Mouse (Mus musculus) frontal cortex, postnatal 25 days (tissue): ENCODE data around the gene Sh3gl2.

Experiments
- DNase-seq, 2 experiments: peaks; one replicate each; pipeline ENCODE4 v3.0.0; 2022; ENCODE audit warnings: low spot score in 2 of 2

Gene Sh3gl2

DNA sequence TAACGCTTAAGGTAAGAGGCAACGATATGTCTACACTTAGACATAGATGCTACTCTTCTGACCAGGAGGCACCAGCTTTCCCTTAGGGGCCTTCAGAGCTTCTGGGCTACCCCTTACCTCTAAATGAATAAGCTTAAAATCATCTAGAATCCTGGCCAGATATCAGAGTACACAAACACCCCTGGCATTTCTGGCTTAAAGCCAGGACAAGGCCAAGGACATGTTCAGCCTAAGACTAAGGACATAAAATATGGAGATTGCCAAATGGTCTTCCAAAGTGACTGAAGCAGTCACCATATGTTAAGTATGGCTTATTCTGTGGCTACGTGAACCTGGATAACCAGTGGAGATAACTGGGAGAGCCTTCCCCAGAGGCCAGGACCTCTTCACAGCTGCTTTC, 211.5 kb downstream of the Sh3gl2 start:
- DNase-seq = no peak

GRCm38 (mm10) chr4:85420429-85420828, 215.5 kb downstream of the Sh3gl2 start:
- no peak for DNase-seq

GRCm38 (mm10) chr4:85426211-85426610, 221.3 kb downstream of the Sh3gl2 start:
- DNase-seq = no peak

DNA sequence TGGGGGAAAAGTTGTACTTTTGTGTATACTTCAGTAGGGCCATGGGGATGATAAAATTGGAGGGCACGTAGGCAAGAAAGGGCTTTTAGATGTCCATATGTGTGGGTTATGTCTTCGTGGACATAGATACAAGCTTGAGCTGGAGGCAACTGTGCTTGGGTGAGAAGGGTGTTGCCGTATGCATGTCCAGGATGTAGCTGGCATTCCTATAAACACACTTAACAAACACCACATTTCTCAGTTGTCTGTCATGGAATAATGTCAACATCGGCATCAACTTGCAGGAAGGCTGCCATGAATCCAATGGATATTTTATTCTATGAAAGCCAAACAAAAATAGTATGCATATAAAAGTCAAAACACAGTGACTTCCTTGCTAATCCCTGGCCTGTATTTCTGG, 227.9 kb downstream of the Sh3gl2 start:
- DNase-seq = no peak

GRCm38 (mm10) chr4:85434734-85435133, 229.8 kb downstream of the Sh3gl2 start:
- DNase-seq = no peak

GRCm38 (mm10) chr4:85438813-85439212, 233.9 kb downstream of the Sh3gl2 start:
- no peak for DNase-seq

DNA sequence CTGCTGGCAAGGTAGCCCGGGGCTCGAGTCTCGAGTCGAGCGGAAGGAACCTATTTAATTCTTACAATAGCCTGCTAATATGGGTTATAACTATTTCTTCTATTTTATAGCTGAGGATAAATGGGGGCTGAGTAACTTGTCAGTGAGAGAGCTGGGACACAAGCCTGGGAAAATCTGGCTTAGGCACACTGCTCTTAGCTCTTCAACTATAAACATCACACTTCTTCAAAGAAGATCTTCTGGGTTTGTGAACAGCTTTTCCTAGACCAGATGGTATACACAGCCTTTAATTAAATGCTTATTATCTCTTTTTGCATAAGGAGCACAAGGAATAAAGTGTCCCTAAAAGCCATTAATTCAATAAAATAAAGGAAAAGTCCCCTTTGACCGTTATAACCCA, 278.7 kb downstream of the Sh3gl2 start:
- DNase-seq = no peak

DNA sequence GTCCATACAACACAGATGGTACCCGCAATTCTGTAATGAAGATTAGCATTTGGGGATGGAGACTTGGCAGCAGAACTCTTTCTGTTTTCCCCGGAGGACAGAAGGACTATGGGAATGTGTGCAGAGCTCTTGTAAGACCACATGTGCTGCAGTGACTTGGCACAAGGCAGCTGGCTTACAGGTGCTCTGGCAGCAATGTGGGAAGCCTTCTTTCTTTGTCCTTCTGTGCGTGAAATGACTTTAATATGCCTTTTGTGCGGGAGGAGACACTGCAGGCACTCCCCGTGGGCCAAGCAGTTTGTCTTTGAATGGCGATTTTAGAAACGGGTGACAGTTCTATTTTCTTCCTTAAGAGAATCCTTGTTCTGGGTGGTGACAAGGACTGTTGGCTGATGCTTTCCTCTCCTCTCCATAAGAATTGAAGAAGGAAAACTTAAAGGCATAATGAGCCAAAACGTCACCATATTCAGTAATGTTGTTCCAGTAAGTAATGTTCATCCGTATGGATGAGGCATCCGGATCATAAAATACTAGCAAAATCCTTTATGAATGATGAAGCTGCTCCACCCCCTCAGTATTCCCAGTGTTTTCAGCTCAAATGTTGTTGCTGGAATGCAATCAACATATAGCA, 281.5 kb downstream of the Sh3gl2 start:
- no peak for DNase-seq

- no peak for DNase-seq
Observed at GRCm38 (mm10) chr4:85505718-85506117, 300.8 kb downstream of the Sh3gl2 start.

- DNase-seq = no peak
Observed at GRCm38 (mm10) chr4:85506976-85507375, 302.1 kb downstream of the Sh3gl2 start.

DNA sequence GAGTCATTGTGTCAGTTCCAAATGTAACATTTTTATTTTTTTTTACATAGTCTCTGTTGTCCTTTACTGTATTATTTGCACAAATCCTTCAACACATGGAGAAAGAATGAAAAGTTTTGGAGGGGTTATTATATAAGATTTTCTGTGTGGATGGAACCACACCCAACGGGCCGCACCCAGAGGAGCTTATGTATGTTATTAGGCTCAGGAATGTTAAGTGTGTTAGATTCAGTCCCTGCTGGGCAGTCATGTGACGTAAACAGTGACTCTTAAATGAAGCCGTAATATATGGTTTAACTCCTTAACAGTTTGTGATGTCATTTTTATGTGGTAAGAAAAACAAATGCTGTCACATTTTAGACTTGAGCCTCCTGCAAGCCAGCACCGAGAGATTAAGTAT, 302.6 kb downstream of the Sh3gl2 start:
- no peak for DNase-seq

DNA sequence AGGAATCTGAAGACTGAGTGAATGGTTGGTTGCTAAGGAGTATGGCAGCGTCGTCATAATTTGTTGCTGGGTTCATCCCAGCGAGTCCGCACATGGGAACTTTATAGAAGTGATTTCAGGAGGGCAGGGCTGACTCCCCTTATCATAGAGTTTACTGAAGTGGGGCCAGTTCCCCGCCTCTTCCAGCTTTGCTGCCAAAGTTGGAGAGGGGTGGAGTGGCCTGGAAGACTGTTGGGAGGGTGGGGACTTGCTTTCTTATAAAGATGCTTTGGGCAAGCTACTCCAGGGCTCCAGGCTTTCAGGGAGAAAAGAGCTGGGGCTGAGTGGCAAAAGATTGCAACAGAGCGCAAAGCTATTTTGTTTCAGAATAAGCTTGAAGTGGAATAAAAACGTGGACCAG, 308.4 kb downstream of the Sh3gl2 start:
- DNase-seq = no peak

DNA sequence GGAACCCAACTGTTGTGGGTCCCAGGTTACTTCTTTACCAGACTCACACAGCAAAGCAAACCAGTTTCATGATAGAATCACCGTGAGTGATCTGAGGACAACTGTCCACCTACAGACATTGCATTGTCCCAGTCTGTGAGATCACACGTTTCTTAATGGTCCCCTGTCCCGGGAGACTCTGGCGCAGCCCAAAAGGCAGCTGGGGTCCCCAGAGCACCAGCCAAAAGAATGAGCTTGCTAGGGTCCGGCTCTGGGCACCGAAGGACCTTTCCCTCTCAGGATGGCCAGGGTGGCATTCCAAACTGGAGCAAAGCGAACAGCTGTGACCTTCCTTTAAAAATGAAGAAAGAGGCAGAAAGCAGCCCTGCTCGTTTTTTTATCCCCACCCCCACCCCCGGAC, 308.9 kb downstream of the Sh3gl2 start, which contains the start of gene Adamtsl1:
Adamtsl1 (plus strand) TSS at position 381 of the 400 bp plus-strand sequence.
- DNase-seq = no peak

- DNase-seq = no peak
Observed at GRCm38 (mm10) chr4:85514205-85514681, 309.3 kb downstream of the Sh3gl2 start.

GRCm38 (mm10) chr4:85526966-85527566, 322.1 kb downstream of the Sh3gl2 start:
- DNase-seq = no peak

GRCm38 (mm10) chr4:85529852-85530251, 324.9 kb downstream of the Sh3gl2 start:
- DNase-seq = no peak

DNA sequence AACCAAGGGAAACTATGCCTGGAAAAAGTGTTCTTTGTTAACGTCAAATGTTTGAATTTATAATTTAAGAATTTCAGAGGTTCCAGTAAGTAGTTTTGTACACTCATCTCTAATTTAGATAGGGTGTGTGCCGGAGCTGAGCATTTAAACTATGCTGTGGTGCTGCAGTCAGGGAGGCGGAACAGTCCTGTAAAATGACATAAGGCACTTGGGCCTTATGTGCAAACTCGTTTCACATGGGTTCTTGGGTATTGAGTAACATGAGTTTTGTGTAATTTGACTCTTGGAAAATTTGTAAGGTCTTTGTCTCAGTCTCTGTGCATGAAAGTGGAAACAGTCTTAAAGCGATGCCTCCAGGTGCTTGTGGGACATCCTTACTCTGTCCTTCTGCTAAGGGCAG, 334.8 kb downstream of the Sh3gl2 start:
- no peak for DNase-seq

- no peak for DNase-seq
Observed at GRCm38 (mm10) chr4:85543221-85543620, 338.3 kb downstream of the Sh3gl2 start.

GRCm38 (mm10) chr4:85554696-85555095, 349.8 kb downstream of the Sh3gl2 start:
- no peak for DNase-seq

DNA sequence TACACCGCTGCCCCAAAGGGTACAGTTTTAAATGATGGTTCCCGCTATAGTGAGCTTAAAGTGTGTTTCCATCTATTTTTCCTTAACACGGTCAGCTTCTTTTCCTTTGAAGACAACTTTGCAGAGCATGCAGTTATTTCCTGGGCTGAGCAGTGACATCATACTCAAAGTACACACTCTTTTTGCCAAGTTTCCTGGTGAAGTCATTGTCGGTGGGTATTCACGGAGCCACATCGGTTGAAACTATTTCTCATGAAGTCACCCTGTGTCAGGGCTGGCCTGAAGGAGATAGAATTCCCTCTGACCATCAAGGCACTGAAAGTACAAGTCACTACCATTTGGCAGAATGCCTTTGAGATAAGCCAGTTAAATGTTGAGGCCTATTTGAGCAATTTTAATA, 354.8 kb downstream of the Sh3gl2 start:
- DNase-seq = no peak

GRCm38 (mm10) chr4:85585426-85585825, 380.5 kb downstream of the Sh3gl2 start:
- DNase-seq = no peak

DNA sequence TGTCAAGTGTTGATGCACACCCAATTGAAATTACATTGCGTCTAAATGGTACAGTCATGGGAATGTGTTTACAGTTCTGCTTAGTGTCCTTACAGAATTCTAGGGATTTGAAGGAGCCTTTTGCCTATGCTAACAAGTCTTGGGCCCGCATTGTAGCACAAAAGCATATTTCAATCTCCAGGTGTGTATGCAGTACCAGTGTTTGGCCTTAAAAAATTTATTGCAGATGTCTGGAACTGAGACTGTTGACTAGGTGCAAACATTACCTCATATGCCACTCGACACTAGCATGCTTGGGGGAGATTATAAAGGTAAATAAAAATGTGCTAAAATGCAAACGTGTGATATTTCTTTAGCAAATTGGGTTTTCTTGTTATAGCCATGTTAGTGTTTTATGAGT, 384.0 kb downstream of the Sh3gl2 start:
- no peak for DNase-seq

DNA sequence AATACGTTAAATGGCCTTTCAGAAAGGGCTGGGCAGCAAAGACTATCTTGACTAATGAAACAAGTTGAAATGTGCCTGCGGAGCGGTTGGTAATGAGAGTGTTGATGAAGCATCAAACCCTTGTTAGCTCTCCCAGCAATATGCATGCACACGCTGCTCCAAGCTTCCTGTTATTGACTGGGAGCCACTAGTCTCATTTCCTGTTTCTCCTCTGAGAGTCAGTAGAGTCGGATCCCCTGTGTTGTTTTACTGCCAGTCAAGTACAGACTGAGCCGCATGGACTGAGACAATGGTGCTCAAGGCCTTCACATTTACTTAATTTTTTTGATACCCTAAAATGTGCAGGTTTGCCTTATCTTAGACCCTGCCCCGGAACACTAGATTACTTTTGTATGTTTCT, 386.1 kb downstream of the Sh3gl2 start:
- DNase-seq = no peak

GRCm38 (mm10) chr4:85594159-85594558, 389.2 kb downstream of the Sh3gl2 start:
- no peak for DNase-seq
